Mouse (Mus musculus): Measurements from ENCODE around the gene Vps37c. TPM values are rescaled to one million over a fixed set of nuclear protein-coding genes. Genes with fewer than 3 reads are reported as not detected.

Vps37c gene
- total and polyA plus RNA-seq, 2 experiments from 2014 or later = 23.0 to 42.1 TPM

DNA sequence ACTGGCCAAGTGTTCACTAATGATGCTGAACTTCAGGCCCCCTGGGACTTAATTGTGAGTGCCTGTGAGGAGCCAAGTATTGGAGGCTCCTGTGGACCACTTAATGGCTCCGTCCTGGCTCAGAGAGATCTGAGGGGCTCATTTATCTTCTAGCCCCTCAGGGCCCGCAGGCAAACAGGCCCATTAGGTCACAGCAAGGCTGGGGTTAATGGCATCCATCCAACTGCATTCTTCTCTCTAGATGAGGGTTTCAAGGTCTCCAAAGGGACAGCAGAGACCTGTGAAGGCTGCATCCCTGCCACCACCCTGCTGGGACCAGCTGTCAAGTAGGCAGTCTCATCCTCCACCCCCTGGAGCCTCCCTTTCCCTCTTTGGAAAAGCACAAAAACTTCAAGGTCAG, 31.2 kb downstream of the Vps37c start:
- no peak overlapping the region for H3K27ac ChIP-seq (ENCODE audit: low read depth)

DNA sequence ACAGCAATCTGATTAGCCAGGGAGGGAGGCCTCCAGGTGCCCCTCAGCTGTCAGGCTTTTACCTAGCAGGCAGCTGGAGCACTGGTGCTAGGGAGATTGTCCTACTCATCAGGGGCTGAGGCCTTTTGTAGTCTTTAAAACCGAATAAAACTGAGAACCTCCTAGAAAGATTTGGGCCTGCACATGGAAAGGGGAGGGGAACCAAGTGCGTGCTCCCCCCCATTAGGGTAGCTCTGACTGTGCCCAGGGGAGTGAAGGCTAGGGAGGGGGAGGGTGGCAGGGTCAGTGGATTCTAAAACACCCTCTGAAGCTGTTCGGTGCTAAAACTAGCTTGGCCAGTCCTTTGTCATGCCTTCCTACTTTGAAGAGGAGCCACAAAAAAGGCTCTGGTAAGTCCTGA, 32.0 kb downstream of the Vps37c start:
- Histone ChIP-seq H3K4me2 (ENCODE audit: low read depth, low read length) (no peak overlapping the region), H3K9ac (replicated peaks; ENCODE audit: low read depth, low read length) (no peak overlapping the region), H3K36me3 (replicated peaks; ENCODE audit: control insufficient read depth, insufficient read depth, low read length) (no peaks in the 10 kb centered on the region), H3K9me3 (replicated peaks; ENCODE audit: control insufficient read depth, low read length) (no peaks in the 10 kb centered on the region), H3K4me3 (ENCODE audit: low read depth, low read length) (no peak overlapping the region), H3K27ac (ENCODE audit: low read depth) (no peak overlapping the region), H3K27me3 (ENCODE audit: control insufficient read depth, insufficient read depth, low read length) (no peaks in the 10 kb centered on the region), H3K4me1 (ENCODE audit: control insufficient read depth, insufficient read depth) (peaks cover 9% of the 10 kb centered on the region)
- 35% methylated on average over 3 of the region's 3 CpGs for WGBS
- no peak for DNase-seq (ENCODE audit: low spot score)
- no peak for ATAC-seq (ENCODE audit: insufficient read depth, low read depth)
- no peak for TF ChIP-seq EP300 (IDR thresholded peaks at IDR 0.05; ENCODE audit: low read depth)
- TF ChIP-seq CTCF (IDR thresholded peaks at IDR 0.05; ENCODE audit: low read depth) = no peak

More for the DNA sequence above, 31.2 kb downstream of the Vps37c start:
- DNase-seq (ENCODE audit: low spot score) (no peak), ATAC-seq (ENCODE audit: insufficient read depth, low read depth) (no peak)
- H3K4me1 ChIP-seq (ENCODE audit: control insufficient read depth, insufficient read depth) = peaks cover 9% of the 10 kb centered on the region
- WGBS = 60% methylated on average over 2 of the region's 2 CpGs
- H3K9me3 ChIP-seq (replicated peaks; ENCODE audit: control insufficient read depth, low read length) = no peaks in the 10 kb centered on the region
- no peak overlapping the region for H3K4me2 ChIP-seq (ENCODE audit: low read depth, low read length)
- TF ChIP-seq CTCF (IDR thresholded peaks at IDR 0.05; ENCODE audit: low read depth) = no peak
- no peak for TF ChIP-seq EP300 (IDR thresholded peaks at IDR 0.05; ENCODE audit: low read depth)
- no peaks in the 10 kb centered on the region for H3K27me3 ChIP-seq (ENCODE audit: control insufficient read depth, insufficient read depth, low read length)
- no peaks in the 10 kb centered on the region for H3K36me3 ChIP-seq (replicated peaks; ENCODE audit: control insufficient read depth, insufficient read depth, low read length)
- no peak overlapping the region for H3K4me3 ChIP-seq (ENCODE audit: low read depth, low read length)
- H3K9ac ChIP-seq (replicated peaks; ENCODE audit: low read depth, low read length) = no peak overlapping the region

DNA sequence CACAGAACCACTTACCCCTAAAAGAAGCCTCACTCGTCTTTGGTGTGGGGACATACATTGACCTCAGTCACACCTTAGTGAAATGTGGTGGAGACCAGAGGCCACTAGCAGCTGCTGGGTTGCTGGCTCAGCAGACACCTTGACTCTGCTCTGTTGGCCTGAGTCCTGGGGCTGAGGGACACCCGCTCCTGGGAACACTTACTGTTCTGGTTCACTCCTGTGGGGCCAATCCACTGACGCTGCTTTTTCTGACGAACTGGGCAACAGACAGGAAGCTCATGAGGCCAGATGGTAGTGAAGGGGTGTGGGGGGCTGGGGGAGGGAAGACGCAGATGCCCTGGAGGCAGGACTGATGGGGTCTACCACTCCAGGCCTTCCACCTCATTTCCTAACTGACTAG, 32.5 kb downstream of the Vps37c start:
- no peak overlapping the region for H3K4me3 ChIP-seq (ENCODE audit: low read depth, low read length)
- no peaks in the 10 kb centered on the region for H3K9me3 ChIP-seq (replicated peaks; ENCODE audit: control insufficient read depth, low read length)
- H3K27ac ChIP-seq (ENCODE audit: low read depth) = no peak overlapping the region
- no peak overlapping the region for H3K4me2 ChIP-seq (ENCODE audit: low read depth, low read length)
- 59% methylated on average over 5 of the region's 5 CpGs for WGBS
- TF ChIP-seq EP300 (IDR thresholded peaks at IDR 0.05; ENCODE audit: low read depth) = no peak
- no peak for TF ChIP-seq CTCF (IDR thresholded peaks at IDR 0.05; ENCODE audit: low read depth)
- no peaks in the 10 kb centered on the region for H3K36me3 ChIP-seq (replicated peaks; ENCODE audit: control insufficient read depth, insufficient read depth, low read length)
- H3K9ac ChIP-seq (replicated peaks; ENCODE audit: low read depth, low read length) = no peak overlapping the region
- H3K4me1 ChIP-seq (ENCODE audit: control insufficient read depth, insufficient read depth) = peaks cover 9% of the 10 kb centered on the region
- no peak for DNase-seq (ENCODE audit: low spot score)
- H3K27me3 ChIP-seq (ENCODE audit: control insufficient read depth, insufficient read depth, low read length) = no peaks in the 10 kb centered on the region
- ATAC-seq (ENCODE audit: insufficient read depth, low read depth) = no peak

DNA sequence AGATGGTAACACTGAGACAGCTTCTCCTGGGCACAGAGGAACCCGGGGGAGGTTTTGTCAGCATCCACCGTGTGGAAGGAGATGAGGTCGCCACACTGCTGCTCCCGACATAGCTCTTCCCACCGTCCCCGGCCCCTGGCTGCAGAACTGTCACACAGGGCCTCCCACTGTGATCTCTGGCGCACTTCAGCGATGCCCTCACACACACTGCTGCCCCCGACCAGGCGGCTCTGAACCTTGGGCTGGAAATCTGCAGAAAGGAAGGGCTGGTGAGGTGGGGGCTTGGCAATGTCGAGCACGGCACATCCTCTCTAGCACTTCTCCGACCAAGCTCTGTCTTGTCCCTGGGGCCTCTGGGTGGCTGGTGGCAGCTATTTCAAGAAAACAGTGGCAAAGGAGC, 34.5 kb downstream of the Vps37c start:
- Histone ChIP-seq H3K4me2 (ENCODE audit: low read depth, low read length) (no peak overlapping the region), H3K9me3 (replicated peaks; ENCODE audit: control insufficient read depth, low read length) (no peaks in the 10 kb centered on the region), H3K36me3 (replicated peaks; ENCODE audit: control insufficient read depth, insufficient read depth, low read length) (no peaks in the 10 kb centered on the region), H3K27ac (ENCODE audit: low read depth) (no peak overlapping the region), H3K9ac (replicated peaks; ENCODE audit: low read depth, low read length) (no peak overlapping the region; the same call in 1 of the 2 replicates), H3K4me3 (ENCODE audit: low read depth, low read length) (no peak overlapping the region), H3K4me1 (ENCODE audit: control insufficient read depth, insufficient read depth) (peaks cover 8% of the 10 kb centered on the region), H3K27me3 (ENCODE audit: control insufficient read depth, insufficient read depth, low read length) (no peaks in the 10 kb centered on the region)
- TF ChIP-seq CTCF (IDR thresholded peaks at IDR 0.05; ENCODE audit: low read depth) = no peak
- no peak for TF ChIP-seq EP300 (IDR thresholded peaks at IDR 0.05; ENCODE audit: low read depth)
- ATAC-seq (ENCODE audit: insufficient read depth, low read depth) (no peak), DNase-seq (ENCODE audit: low spot score) (no peak)
- 16% methylated on average over 13 of the region's 13 CpGs for WGBS

GRCm38 (mm10) chr19:10723649-10724048, 35.1 kb downstream of the Vps37c start:
- H3K27ac ChIP-seq (ENCODE audit: low read depth) = no peak overlapping the region
- 62% methylated on average over 5 of the region's 5 CpGs for WGBS
- no peaks in the 10 kb centered on the region for H3K36me3 ChIP-seq (replicated peaks; ENCODE audit: control insufficient read depth, insufficient read depth, low read length)
- no peaks in the 10 kb centered on the region for H3K9me3 ChIP-seq (replicated peaks; ENCODE audit: control insufficient read depth, low read length)
- no peak overlapping the region for H3K9ac ChIP-seq (replicated peaks; ENCODE audit: low read depth, low read length)
- H3K4me1 ChIP-seq (ENCODE audit: control insufficient read depth, insufficient read depth) = 0 out of 2 replicates have a peak, but pooled peaks cover 5% of the 10 kb centered on the region
- TF ChIP-seq CTCF (IDR thresholded peaks at IDR 0.05; ENCODE audit: low read depth) (no peak), EP300 (IDR thresholded peaks at IDR 0.05; ENCODE audit: low read depth) (no peak)
- no peak overlapping the region for H3K4me3 ChIP-seq (ENCODE audit: low read depth, low read length)
- ATAC-seq (ENCODE audit: insufficient read depth, low read depth) (no peak), DNase-seq (ENCODE audit: low spot score) (no peak)
- H3K27me3 ChIP-seq (ENCODE audit: control insufficient read depth, insufficient read depth, low read length) = no peaks in the 10 kb centered on the region
- no peak overlapping the region for H3K4me2 ChIP-seq (ENCODE audit: low read depth, low read length)

DNA sequence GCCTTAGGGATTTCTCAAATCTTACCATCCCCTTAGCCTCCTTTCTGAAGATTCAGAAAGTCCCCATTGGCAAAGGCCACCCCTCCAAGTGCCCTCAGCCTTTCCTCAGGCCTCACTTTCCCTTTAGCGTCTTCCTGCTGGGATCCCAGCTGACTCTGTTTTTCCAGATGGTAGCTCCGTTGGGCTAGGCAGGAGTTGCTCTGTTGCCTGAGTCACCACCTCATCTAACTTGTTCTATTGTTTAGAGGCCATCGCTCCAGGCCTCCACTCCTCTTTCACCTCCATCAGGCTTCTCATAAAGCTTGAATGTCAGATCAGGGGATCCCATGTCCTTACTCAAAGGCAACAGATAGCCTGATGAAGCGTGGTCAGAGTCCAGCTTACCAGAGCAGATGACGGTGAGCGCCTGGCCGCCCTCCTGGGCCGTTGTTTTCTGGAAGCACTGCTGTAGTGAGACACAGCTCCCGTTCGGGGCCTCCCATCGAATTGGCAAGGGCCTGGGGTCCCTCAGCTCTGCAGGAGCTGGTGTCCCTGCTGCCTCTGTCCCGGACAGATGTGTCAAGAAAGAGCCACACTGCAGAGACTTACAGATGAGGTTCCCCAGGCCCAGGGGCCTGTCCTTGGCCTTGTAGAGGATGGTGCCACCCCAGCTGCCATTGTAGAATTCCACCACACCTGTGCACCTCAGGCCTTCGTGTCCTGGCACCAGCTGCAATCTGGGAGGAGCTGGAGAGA, 36.3 kb downstream of the Vps37c start:
- WGBS = 72% methylated on average over 13 of the region's 13 CpGs
- Histone ChIP-seq H3K4me3 (ENCODE audit: low read depth, low read length) (no peak overlapping the region), H3K36me3 (replicated peaks; ENCODE audit: control insufficient read depth, insufficient read depth, low read length) (no peaks in the 10 kb centered on the region), H3K4me1 (ENCODE audit: control insufficient read depth, insufficient read depth) (0 out of 2 replicates have a peak, but pooled peaks cover 3% of the 10 kb centered on the region), H3K4me2 (ENCODE audit: low read depth, low read length) (no peak overlapping the region), H3K27ac (ENCODE audit: low read depth) (no peak overlapping the region), H3K9ac (replicated peaks; ENCODE audit: low read depth, low read length) (no peak overlapping the region), H3K9me3 (replicated peaks; ENCODE audit: control insufficient read depth, low read length) (no peaks in the 10 kb centered on the region), H3K27me3 (ENCODE audit: control insufficient read depth, insufficient read depth, low read length) (no peaks in the 10 kb centered on the region)
- ATAC-seq (ENCODE audit: insufficient read depth, low read depth) (no peak), DNase-seq (ENCODE audit: low spot score) (no peak)
- no peak for TF ChIP-seq CTCF (IDR thresholded peaks at IDR 0.05; ENCODE audit: low read depth)
- TF ChIP-seq EP300 (IDR thresholded peaks at IDR 0.05; ENCODE audit: low read depth) = no peak

All from heart, postnatal 0 days (tissue).